In the genomic region with DNA sequence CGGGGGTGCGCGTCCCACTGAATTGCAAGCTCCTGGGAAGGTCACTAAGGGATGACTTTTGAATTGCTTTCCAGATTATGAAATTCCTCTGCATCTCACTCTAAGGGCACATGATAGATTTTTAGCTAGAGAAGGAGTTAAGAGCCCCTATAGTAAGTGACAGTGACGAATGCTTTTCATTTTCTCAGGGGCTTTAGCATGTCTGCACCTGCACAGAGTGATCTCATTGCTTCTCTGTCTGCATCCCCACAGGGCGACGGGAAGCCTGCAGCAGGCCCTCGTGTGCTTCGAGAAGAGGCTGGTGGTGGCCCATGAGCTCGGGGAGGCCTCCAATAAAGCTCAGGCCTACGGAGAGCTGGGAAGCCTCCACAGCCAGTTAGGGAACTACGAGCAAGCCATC, we compare ENCODE assay signal across 12 mouse cellular contexts.
DNase-seq lines count a peak whose midpoint lies in the region; ATAC-seq lines count a peak whose summit lies in the region.
"Had no signal": no experiment of that assay in that cellular context is flagged by ENCODE, and none has a peak within 500 bp of the region (broad histone marks: within the 10 kb centered on the region; RNA-seq: fewer than 3 reads in every experiment).

No protein-coding gene starts in this region.

- no peak for DNase-seq in heart, postnatal 36 days
- no peak for DNase-seq in neural tube, embryonic 11.5 days (ENCODE audit: low spot score)
- no peak for DNase-seq in neural tube, embryonic 10.5 days (ENCODE audit: extremely low spot score, low spot score)
- no peak for DNase-seq in limb, embryonic 10.5 days (ENCODE audit: low spot score)
- no peak for DNase-seq in urinary bladder, postnatal 36 days (ENCODE audit: low spot score in 2 of 2)
- DNase-seq in left cerebral cortex, postnatal 10 days (ENCODE audit: extremely low spot score in 1 of 2, low spot score in 2 of 2), result no peak
- DNase-seq: adrenal gland, postnatal 10 days; cerebellum, adult 8-10 months; gastrocnemius, postnatal 14 days had no signal

- H3K9me3 ChIP-seq in heart, embryonic 14.5 days (ENCODE audit: control insufficient read depth, low read length), result no peaks in the 10 kb centered on the region
- no peaks in the 10 kb centered on the region for H3K9me3 ChIP-seq in neural tube, embryonic 11.5 days (ENCODE audit: control insufficient read depth, low read length)
- H3K9me3 ChIP-seq in limb, embryonic 10.5 days (replicated peaks), result no peaks in the 10 kb centered on the region
- H3K9me3 ChIP-seq: liver, embryonic 12.5 days had no signal

- H3K27ac ChIP-seq in heart, embryonic 14.5 days (replicated peaks in 1 of 2; ENCODE audit: control insufficient read depth in 1 of 2, insufficient read depth in 1 of 2, low read depth in 2 of 2, low read length in 2 of 2), result peak overlapping the region; percentile 53 to 80
- H3K27ac ChIP-seq in neural tube, embryonic 11.5 days (ENCODE audit: low read depth, low read length), result peak overlapping the region; percentile 69; the same call in 1 of the 2 replicates
- peak overlapping the region; percentile 61 for H3K27ac ChIP-seq in limb, embryonic 10.5 days
- H3K27ac ChIP-seq: layer of hippocampus, adult 2 months; liver, embryonic 12.5 days had no signal

- H3K4me3 ChIP-seq in heart, embryonic 14.5 days (ENCODE audit: control insufficient read depth in 1 of 2, insufficient read depth in 1 of 2, low read depth in 1 of 2, low read length in 2 of 2), result no peak overlapping the region
- no peak overlapping the region for H3K4me3 ChIP-seq in neural tube, embryonic 11.5 days (ENCODE audit: low read depth, low read length)
- H3K4me3 ChIP-seq in limb, embryonic 10.5 days, result no peak overlapping the region
- H3K4me3 ChIP-seq: layer of hippocampus, adult 2 months; liver, embryonic 12.5 days had no signal

- peaks cover 27% of the 10 kb centered on the region for H3K36me3 ChIP-seq in heart, embryonic 14.5 days (ENCODE audit: control insufficient read depth, insufficient read depth, low read length)
- H3K36me3 ChIP-seq in neural tube, embryonic 11.5 days (ENCODE audit: control insufficient read depth, insufficient read depth, low read length), result peaks cover 8% of the 10 kb centered on the region
- H3K36me3 ChIP-seq in limb, embryonic 10.5 days, result peaks cover 37% of the 10 kb centered on the region

- no peak overlapping the region for H3K4me2 ChIP-seq in heart, embryonic 14.5 days (ENCODE audit: low read length)
- no peak overlapping the region for H3K4me2 ChIP-seq in neural tube, embryonic 11.5 days (ENCODE audit: low read depth)
- H3K4me2 ChIP-seq: liver, embryonic 12.5 days had no signal

- intact Hi-C loops in heart, postnatal 36 days (cut with DNase I), result no loop called here
- intact Hi-C loops in left cerebral cortex, postnatal 10 days (cut with DNase I), result no loop called here

- WGBS in heart, embryonic 14.5 days, result 36% methylated on average over 11 of the region's 11 CpGs
- WGBS in neural tube, embryonic 11.5 days, result 58% methylated on average over 11 of the region's 11 CpGs
- WGBS in limb, embryonic 10.5 days, result 46% methylated on average over 11 of the region's 11 CpGs

- peaks cover 58 to 64% of the 10 kb centered on the region in 2 experiments for H3K4me1 ChIP-seq in heart, embryonic 14.5 days (ENCODE audit: control insufficient read depth in 2 of 2, insufficient read depth in 2 of 2, low read length in 2 of 2)
- peaks cover 53% of the 10 kb centered on the region for H3K4me1 ChIP-seq in neural tube, embryonic 11.5 days (ENCODE audit: control insufficient read depth, insufficient read depth, low read length)
- H3K4me1 ChIP-seq in limb, embryonic 10.5 days, result peaks cover 82% of the 10 kb centered on the region

- ATAC-seq in heart, embryonic 14.5 days (ENCODE audit: insufficient number of reproducible peaks, insufficient read depth, low FRiP score, low read depth), result no peak
- ATAC-seq in neural tube, embryonic 11.5 days (ENCODE audit: insufficient read depth, low FRiP score, low TSS enrichment), result no peak
- ATAC-seq: liver, embryonic 12.5 days had no signal

- no peak overlapping the region for H3K9ac ChIP-seq in heart, embryonic 14.5 days (ENCODE audit: low read length)
- no peak overlapping the region for H3K9ac ChIP-seq in neural tube, embryonic 11.5 days (ENCODE audit: low read length)
- H3K9ac ChIP-seq: liver, embryonic 12.5 days had no signal

- no peaks in the 10 kb centered on the region for H3K27me3 ChIP-seq in heart, embryonic 14.5 days (ENCODE audit: control insufficient read depth, insufficient read depth, low read length)
- no peaks in the 10 kb centered on the region for H3K27me3 ChIP-seq in neural tube, embryonic 11.5 days (ENCODE audit: control insufficient read depth, insufficient read depth, low read length)
- peaks cover 10% of the 10 kb centered on the region; the same call in 1 of the 2 replicates for H3K27me3 ChIP-seq in limb, embryonic 10.5 days (ENCODE audit: low read depth, poor library complexity, severe bottlenecking)
